Mouse (Mus musculus) c-Kit-positive CD71-negative TER-119-negative erythroid progenitor cells, embryonic 14.5 days (primary cell): ENCODE data around the gene Klk7.

Source experiments
- DNase-seq: peaks from one replicate; pipeline ENCODE4 v3.0.0-alpha.2; 2013; ENCODE audit warnings: low read depth

The Klk7 gene

GRCm38 (mm10) chr7:43810994-43811393, at the start of gene Klk7:
Gene Klk7 (plus strand): TSS chr7:43811294.
- no peak for DNase-seq

GRCm38 (mm10) chr7:43766484-43766883, 44.6 kb upstream of the Klk7 start:
- no peak for DNase-seq

GRCm38 (mm10) chr7:43768597-43768996, 42.5 kb upstream of the Klk7 start, which contains the start of gene Klk12:
Gene Klk12 (plus strand): TSS chr7:43768897.
- DNase-seq = no peak

- DNase-seq = no peak
Observed at GRCm38 (mm10) chr7:43769636-43770035, 41.5 kb upstream of the Klk7 start.

- no peak for DNase-seq
Observed at GRCm38 (mm10) chr7:43770701-43771100, 40.4 kb upstream of the Klk7 start.

GRCm38 (mm10) chr7:43771916-43772315, 39.2 kb upstream of the Klk7 start:
- DNase-seq = no peak

GRCm38 (mm10) chr7:43772901-43773300, 38.2 kb upstream of the Klk7 start:
- DNase-seq = no peak

- DNase-seq = no peak
Observed at GRCm38 (mm10) chr7:43774364-43774763, 36.7 kb upstream of the Klk7 start, which contains the start of gene Klk11. Gene Klk11 (plus strand): TSS chr7:43774604.

GRCm38 (mm10) chr7:43774802-43775201, 36.3 kb upstream of the Klk7 start:
- DNase-seq = no peak

- DNase-seq = no peak
Observed at GRCm38 (mm10) chr7:43775311-43776057, 35.6 kb upstream of the Klk7 start.

- DNase-seq = no peak
Observed at GRCm38 (mm10) chr7:43776506-43776905, 34.6 kb upstream of the Klk7 start.

- DNase-seq = no peak
Observed at GRCm38 (mm10) chr7:43777423-43777822, 33.7 kb upstream of the Klk7 start.

GRCm38 (mm10) chr7:43778176-43778970, 32.7 kb upstream of the Klk7 start:
- DNase-seq = no peak

- no peak for DNase-seq
Observed at GRCm38 (mm10) chr7:43780241-43780640, 30.9 kb upstream of the Klk7 start.

GRCm38 (mm10) chr7:43780746-43781145, 30.3 kb upstream of the Klk7 start, which contains the start of gene Klk10:
Gene Klk10 (plus strand): TSS chr7:43781035.
- no peak for DNase-seq

- DNase-seq = no peak
Observed at GRCm38 (mm10) chr7:43781541-43781940, 29.6 kb upstream of the Klk7 start.

- DNase-seq = peak; percentile 78
Observed at GRCm38 (mm10) chr7:43782275-43783265, 28.5 kb upstream of the Klk7 start.

- DNase-seq = no peak
Observed at GRCm38 (mm10) chr7:43785286-43785685, 25.8 kb upstream of the Klk7 start.

- no peak for DNase-seq
Observed at GRCm38 (mm10) chr7:43788096-43788495, 23.0 kb upstream of the Klk7 start.

GRCm38 (mm10) chr7:43789295-43789694, 21.8 kb upstream of the Klk7 start:
- DNase-seq = no peak

GRCm38 (mm10) chr7:43791591-43791990, 19.5 kb upstream of the Klk7 start, which contains the start of gene Klk9:
Gene Klk9 (plus strand): TSS chr7:43791891.
- DNase-seq = no peak

- no peak for DNase-seq
Observed at GRCm38 (mm10) chr7:43796355-43796754, 14.7 kb upstream of the Klk7 start.
